Mouse (Mus musculus): ENCODE measurements around the gene Olfr654.

The Olfr654 gene

GRCm38 (mm10) chr7:104586725-104587124 is at the start of gene Olfr654:
Gene Olfr654 (plus strand): TSS chr7:104587025.
- no peak for DNase-seq (ENCODE audit: low read depth, low spot score)

- DNase-seq (ENCODE audit: low read depth, low spot score), result no peak
These were observed 37.0 kb upstream of the Olfr654 start, which contains the start of gene Olfr651 for GRCm38 (mm10) chr7:104549833-104550232. Gene Olfr651 (plus strand): TSS chr7:104550133.

- no peak for DNase-seq (ENCODE audit: low read depth, low spot score)
These were observed 34.1 kb upstream of the Olfr654 start for GRCm38 (mm10) chr7:104552700-104553099.

GRCm38 (mm10) chr7:104560601-104561000 is 26.2 kb upstream of the Olfr654 start, which contains the start of gene Olfr652:
Gene Olfr652 (plus strand): TSS chr7:104560901.
- DNase-seq (ENCODE audit: low read depth, low spot score), result no peak

- DNase-seq (ENCODE audit: low read depth, low spot score), result no peak
These were observed 9.8 kb upstream of the Olfr654 start, which contains the start of gene Olfr653 for GRCm38 (mm10) chr7:104577014-104577413. Gene Olfr653 (plus strand): TSS chr7:104577314.

- DNase-seq (ENCODE audit: low read depth, low spot score), result no peak
These were observed 6.0 kb upstream of the Olfr654 start for GRCm38 (mm10) chr7:104580846-104581245.

- DNase-seq (ENCODE audit: low read depth, low spot score), result no peak
These were observed 5.4 kb upstream of the Olfr654 start for GRCm38 (mm10) chr7:104581429-104581828.

- no peak for DNase-seq (ENCODE audit: low read depth, low spot score)
These were observed 1.4 kb downstream of the Olfr654 start for GRCm38 (mm10) chr7:104588274-104588673.

- no peak for DNase-seq (ENCODE audit: low read depth, low spot score)
These were observed 14.9 kb downstream of the Olfr654 start, which contains the start of gene Olfr655 for GRCm38 (mm10) chr7:104601679-104602078. Gene Olfr655 (minus strand): TSS chr7:104601779.

GRCm38 (mm10) chr7:104603173-104603572 is 16.3 kb downstream of the Olfr654 start:
- peak; percentile 28 for DNase-seq (ENCODE audit: low read depth, low spot score)

- DNase-seq (ENCODE audit: low read depth, low spot score), result no peak
These were observed 17.9 kb downstream of the Olfr654 start for GRCm38 (mm10) chr7:104604727-104605126.

GRCm38 (mm10) chr7:104613655-104614054 is 26.8 kb downstream of the Olfr654 start, which contains the start of gene Olfr656:
Gene Olfr656 (plus strand): TSS chr7:104613955.
- no peak for DNase-seq (ENCODE audit: low read depth, low spot score)

GRCm38 (mm10) chr7:104624494-104624893 is 37.7 kb downstream of the Olfr654 start, which contains the start of gene Olfr657:
Gene Olfr657 (plus strand): TSS chr7:104624794.
- DNase-seq (ENCODE audit: low read depth, low spot score), result no peak
